Mouse (Mus musculus): ENCODE measurements at regions not wholly inside any gene's neighbourhood (a gene's known extent, or its start where the extent isn't known, plus 50 kb on each side); places are given as distances from the start of the nearest gene placed in this dataset.

- Histone ChIP-seq H3K9me3 (replicated peaks; ENCODE audit: insufficient read depth, low read length) (no peaks in the 10 kb centered on the region), H3K4me3 (ENCODE audit: control insufficient read depth in 1 of 2, insufficient read depth in 1 of 2, low read depth in 2 of 2, low read length in 2 of 2) (no peak overlapping the region), H3K27me3 (ENCODE audit: control insufficient read depth in 1 of 2, insufficient read depth in 2 of 2, low read length in 2 of 2) (0 out of 4 replicates have a peak, but pooled peaks cover 0 to 1% of the 10 kb centered on the region in 2 experiments), H3K36me3 (ENCODE audit: control insufficient read depth in 1 of 2, insufficient read depth in 2 of 2, low read length in 2 of 2) (no peaks in the 10 kb centered on the region), H3K4me1 (ENCODE audit: control insufficient read depth in 1 of 2, insufficient read depth in 2 of 2, low read length in 2 of 2) (no peaks in the 10 kb centered on the region), H3K9ac (ENCODE audit: control insufficient read depth, low read depth, low read length, poor library complexity, severe bottlenecking) (no peak overlapping the region), H3K27ac (ENCODE audit: control insufficient read depth, low read depth, low read length) (no peak overlapping the region), H3K79me2 (ENCODE audit: control insufficient read depth, insufficient read depth, low read length, poor library complexity) (no peaks in the 10 kb centered on the region)
- DNase-seq (ENCODE audit: low read depth, low spot score): peak; percentile 6
- TF ChIP-seq USF1 (IDR thresholded peaks at IDR 0.05; ENCODE audit: low read depth, low read length) (no peak), POLR2A (IDR thresholded peaks at IDR 0.05; ENCODE audit: control insufficient read depth in 1 of 2, insufficient read depth in 1 of 2, low read depth in 1 of 2, low read length in 2 of 2, poor library complexity in 1 of 2) (no peak), RCOR1 (IDR thresholded peaks at IDR 0.05; ENCODE audit: low read depth, low read length) (no peak), GABPA (IDR thresholded peaks at IDR 0.05; ENCODE audit: low read depth, low read length) (no peak), JUND (IDR thresholded peaks at IDR 0.05; ENCODE audit: low read depth, low read length) (no peak), GATA1 (IDR thresholded peaks at IDR 0.05; ENCODE audit: low read depth, low read length) (no peak), TAL1 (IDR thresholded peaks at IDR 0.05; ENCODE audit: low read length) (no peak), MXI1 (IDR thresholded peaks at IDR 0.05; ENCODE audit: low read depth, low read length) (no peak), HCFC1 (IDR thresholded peaks at IDR 0.05; ENCODE audit: low read depth, low read length) (no peak), MAZ (IDR thresholded peaks at IDR 0.05; ENCODE audit: low read depth, low read length) (no peak), ZKSCAN1 (IDR thresholded peaks at IDR 0.05; ENCODE audit: low read depth, low read length) (no peak), MAX (IDR thresholded peaks at IDR 0.05; ENCODE audit: low read length) (no peak), KAT2A (conservative IDR thresholded peaks at IDR 0.05; ENCODE audit: low read depth, low read length) (no peak), UBTF (IDR thresholded peaks at IDR 0.05; ENCODE audit: borderline replicate concordance, insufficient read depth, low read depth, low read length) (no peak), POLR2AphosphoS5 (IDR thresholded peaks at IDR 0.05; ENCODE audit: borderline replicate concordance, low read depth, low read length) (no peak), CHD2 (IDR thresholded peaks at IDR 0.05; ENCODE audit: low read length) (no peak)
Measured at GRCm38 (mm10) chr3:104712711-104713110, 68.1 kb upstream of the Ppm1j start.

GRCm38 (mm10) chr3:104713836-104714631 is 66.8 kb upstream of the Ppm1j start:
- H3K9ac ChIP-seq (ENCODE audit: control insufficient read depth, low read depth, low read length, poor library complexity, severe bottlenecking): peak overlapping the region; percentile 49
- TF ChIP-seq ZC3H11A (IDR thresholded peaks at IDR 0.05; ENCODE audit: low read depth, low read length) (peak; percentile 51), HCFC1 (IDR thresholded peaks at IDR 0.05; ENCODE audit: low read depth, low read length) (no peak), GATA1 (IDR thresholded peaks at IDR 0.05; ENCODE audit: low read depth, low read length) (no peak), RCOR1 (IDR thresholded peaks at IDR 0.05; ENCODE audit: low read depth, low read length) (no peak), RAD21 (IDR thresholded peaks at IDR 0.05; ENCODE audit: low read depth, low read length) (peak; percentile 88), BHLHE40 (IDR thresholded peaks at IDR 0.05; ENCODE audit: borderline replicate concordance, low read depth, low read length) (no peak), TAL1 (IDR thresholded peaks at IDR 0.05; ENCODE audit: low read length) (no peak), NELFE (IDR thresholded peaks at IDR 0.05; ENCODE audit: low read depth, low read length) (no peak), CTCF (IDR thresholded peaks at IDR 0.05 in 2 of 3, conservative IDR thresholded peaks at IDR 0.05 in 1 of 3; ENCODE audit: control insufficient read depth in 1 of 3, insufficient read depth in 1 of 3, low read depth in 2 of 3, low read length in 3 of 3, poor library complexity in 1 of 3, severe bottlenecking in 1 of 3) (peak; percentile 83 to 98 (median 94)), KAT2A (conservative IDR thresholded peaks at IDR 0.05; ENCODE audit: low read depth, low read length) (no peak), TBP (IDR thresholded peaks at IDR 0.05; ENCODE audit: low read depth, low read length) (no peak), TCF12 (IDR thresholded peaks at IDR 0.05; ENCODE audit: low read depth, low read length) (no peak), EP300 (IDR thresholded peaks at IDR 0.05; ENCODE audit: low read depth in 1 of 2, low read length in 2 of 2) (0 out of 4 replicates have a peak, but pooled peaks of 1 of the 2 experiments have one; percentile 13), ZNF384 (IDR thresholded peaks at IDR 0.05; ENCODE audit: low read depth, low read length) (no peak), SMC3 (IDR thresholded peaks at IDR 0.05; ENCODE audit: low read depth, low read length) (peak; percentile 74), MYC (IDR thresholded peaks at IDR 0.05; ENCODE audit: low read depth, low read length) (no peak), ZKSCAN1 (IDR thresholded peaks at IDR 0.05; ENCODE audit: low read depth, low read length) (no peak), POLR2A (IDR thresholded peaks at IDR 0.05; ENCODE audit: control insufficient read depth in 1 of 2, insufficient read depth in 1 of 2, low read depth in 1 of 2, low read length in 2 of 2, poor library complexity in 1 of 2) (no peak), ETS1 (IDR thresholded peaks at IDR 0.05; ENCODE audit: low read depth, low read length) (no peak), JUND (IDR thresholded peaks at IDR 0.05; ENCODE audit: low read depth, low read length) (no peak), MAX (IDR thresholded peaks at IDR 0.05; ENCODE audit: low read length) (no peak), MAZ (IDR thresholded peaks at IDR 0.05; ENCODE audit: low read depth, low read length) (no peak), E2F4 (IDR thresholded peaks at IDR 0.05; ENCODE audit: borderline replicate concordance, low read depth, low read length) (no peak), USF1 (IDR thresholded peaks at IDR 0.05; ENCODE audit: low read depth, low read length) (no peak)

More at GRCm38 (mm10) chr3:104713836-104714631, 66.8 kb upstream of the Ppm1j start:
- Histone ChIP-seq H3K36me3 (ENCODE audit: control insufficient read depth in 1 of 2, insufficient read depth in 2 of 2, low read length in 2 of 2) (no peaks in the 10 kb centered on the region), H3K4me3 (ENCODE audit: control insufficient read depth in 1 of 2, insufficient read depth in 1 of 2, low read depth in 2 of 2, low read length in 2 of 2) (peak overlapping the region; percentile 48 to 64), H3K9me3 (replicated peaks; ENCODE audit: insufficient read depth, low read length) (no peaks in the 10 kb centered on the region), H3K27me3 (ENCODE audit: control insufficient read depth in 1 of 2, insufficient read depth in 2 of 2, low read length in 2 of 2) (0 out of 4 replicates have a peak, but pooled peaks cover 0 to 1% of the 10 kb centered on the region in 2 experiments), H3K79me2 (ENCODE audit: control insufficient read depth, insufficient read depth, low read length, poor library complexity) (no peaks in the 10 kb centered on the region), H3K4me1 (ENCODE audit: control insufficient read depth in 1 of 2, insufficient read depth in 2 of 2, low read length in 2 of 2) (no peaks in the 10 kb centered on the region), H3K27ac (ENCODE audit: control insufficient read depth, low read depth, low read length) (no peak overlapping the region)
- peak; percentile 86 for DNase-seq (ENCODE audit: low read depth, low spot score)

Measured in MEL (cell line).